Mouse (Mus musculus): ENCODE data around the gene Tmem145.
"Not testable (repeated sequence)": the region's sequence is repeated elsewhere in the genome, so short reads cannot be mapped to it uniquely, and the experiment has no call there.

Tmem145 gene

GRCm38 (mm10) chr7:25305956-25306613 is at the start of gene Tmem145:
Gene Tmem145 (plus strand): TSS chr7:25306106.
- ATAC-seq (ENCODE audit: low TSS enrichment) = peak; percentile 74; the same call in 1 of the 2 replicates

DNA sequence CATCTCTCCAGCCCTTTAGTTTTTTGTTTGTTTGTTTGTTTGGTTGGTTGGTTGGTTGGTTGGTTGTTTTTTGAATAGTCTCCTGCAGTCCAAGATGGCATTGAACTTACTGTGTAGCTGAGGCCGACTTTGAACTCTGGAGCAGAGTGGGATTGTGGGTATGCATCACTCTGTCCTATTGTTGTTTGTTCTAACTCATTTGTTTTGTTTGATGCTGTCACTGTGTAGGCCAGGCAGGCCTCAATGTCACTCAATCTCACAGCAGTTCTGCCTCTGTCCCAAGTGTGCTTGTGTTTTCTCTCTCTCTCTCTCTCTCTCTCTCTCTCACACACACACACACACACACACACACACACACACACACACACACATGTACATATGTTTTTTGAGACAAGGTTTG is 44.0 kb upstream of the Tmem145 start:
- ATAC-seq (ENCODE audit: low TSS enrichment) = no peak

GRCm38 (mm10) chr7:25263968-25264870 is 41.7 kb upstream of the Tmem145 start:
- no peak for ATAC-seq (ENCODE audit: low TSS enrichment)

DNA sequence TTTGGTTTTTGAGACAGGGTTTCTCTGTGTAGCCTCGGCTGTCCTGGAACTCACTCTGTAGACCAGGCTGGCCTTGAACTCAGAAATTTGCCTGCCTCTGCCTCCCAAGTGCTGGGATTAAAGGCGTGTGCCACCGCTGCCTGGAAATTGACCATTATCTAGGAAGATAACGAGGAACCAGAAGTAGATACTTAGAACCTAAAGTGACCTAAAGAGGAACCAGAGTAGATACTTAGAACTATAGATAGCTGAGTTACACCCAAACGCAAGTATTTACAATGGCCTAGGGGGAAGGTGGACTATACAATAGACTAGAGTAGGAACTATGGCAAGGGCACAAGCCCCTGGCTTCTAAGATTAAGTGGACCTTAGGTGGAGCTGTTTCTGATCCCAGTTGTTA is 40.2 kb upstream of the Tmem145 start:
- ATAC-seq (ENCODE audit: low TSS enrichment) = not testable (repeated sequence)

- no peak for ATAC-seq (ENCODE audit: low TSS enrichment)
These were observed 39.5 kb upstream of the Tmem145 start for GRCm38 (mm10) chr7:25266180-25266962.

GRCm38 (mm10) chr7:25267301-25267750 is 38.6 kb upstream of the Tmem145 start, which contains the start of gene Cic:
Gene Cic (plus strand): TSS chr7:25267704.
- peak; percentile 70 for ATAC-seq (ENCODE audit: low TSS enrichment)

DNA sequence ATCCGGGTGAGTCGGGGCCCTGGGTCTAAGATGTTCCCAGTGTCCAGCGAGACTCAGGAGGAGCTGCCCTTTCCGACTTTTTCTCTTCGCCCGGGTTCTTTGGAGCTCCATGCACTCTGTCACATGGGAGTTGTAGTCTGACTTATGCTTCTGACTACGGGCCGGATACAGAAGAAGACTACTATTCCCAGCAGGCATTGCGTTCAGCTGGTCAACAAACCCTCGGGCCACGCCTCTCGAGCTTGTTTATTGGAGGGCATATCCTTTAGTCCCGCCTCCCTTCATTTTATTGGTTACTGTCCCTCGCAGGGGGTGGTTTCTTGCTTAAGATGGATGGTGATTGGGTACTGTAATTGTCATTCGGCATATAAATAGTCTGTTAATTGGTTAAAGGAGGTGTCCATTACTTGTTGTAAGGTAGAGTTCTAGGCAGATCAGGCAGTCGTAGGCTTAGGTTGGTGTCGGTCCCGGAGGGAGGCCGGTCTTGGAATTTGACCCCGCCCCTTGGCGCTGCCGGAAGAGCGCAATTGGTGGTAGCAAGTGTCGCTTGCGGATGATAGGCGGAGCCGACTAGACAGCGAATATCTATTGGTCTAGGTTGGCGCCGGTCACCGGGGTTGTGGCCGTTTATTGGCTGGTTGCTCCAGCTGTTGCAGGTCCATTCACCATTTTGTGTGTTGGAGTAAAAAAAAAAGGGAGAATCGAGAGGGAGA is 38.0 kb upstream of the Tmem145 start:
- ATAC-seq (ENCODE audit: low TSS enrichment) = peak; percentile 83

- no peak for ATAC-seq (ENCODE audit: low TSS enrichment)
These were observed 37.3 kb upstream of the Tmem145 start for GRCm38 (mm10) chr7:25268588-25268987.

- no peak for ATAC-seq (ENCODE audit: low TSS enrichment)
These were observed 36.9 kb upstream of the Tmem145 start for GRCm38 (mm10) chr7:25269029-25269428.

- ATAC-seq (ENCODE audit: low TSS enrichment) = no peak
These were observed 36.2 kb upstream of the Tmem145 start for GRCm38 (mm10) chr7:25269545-25270271.

DNA sequence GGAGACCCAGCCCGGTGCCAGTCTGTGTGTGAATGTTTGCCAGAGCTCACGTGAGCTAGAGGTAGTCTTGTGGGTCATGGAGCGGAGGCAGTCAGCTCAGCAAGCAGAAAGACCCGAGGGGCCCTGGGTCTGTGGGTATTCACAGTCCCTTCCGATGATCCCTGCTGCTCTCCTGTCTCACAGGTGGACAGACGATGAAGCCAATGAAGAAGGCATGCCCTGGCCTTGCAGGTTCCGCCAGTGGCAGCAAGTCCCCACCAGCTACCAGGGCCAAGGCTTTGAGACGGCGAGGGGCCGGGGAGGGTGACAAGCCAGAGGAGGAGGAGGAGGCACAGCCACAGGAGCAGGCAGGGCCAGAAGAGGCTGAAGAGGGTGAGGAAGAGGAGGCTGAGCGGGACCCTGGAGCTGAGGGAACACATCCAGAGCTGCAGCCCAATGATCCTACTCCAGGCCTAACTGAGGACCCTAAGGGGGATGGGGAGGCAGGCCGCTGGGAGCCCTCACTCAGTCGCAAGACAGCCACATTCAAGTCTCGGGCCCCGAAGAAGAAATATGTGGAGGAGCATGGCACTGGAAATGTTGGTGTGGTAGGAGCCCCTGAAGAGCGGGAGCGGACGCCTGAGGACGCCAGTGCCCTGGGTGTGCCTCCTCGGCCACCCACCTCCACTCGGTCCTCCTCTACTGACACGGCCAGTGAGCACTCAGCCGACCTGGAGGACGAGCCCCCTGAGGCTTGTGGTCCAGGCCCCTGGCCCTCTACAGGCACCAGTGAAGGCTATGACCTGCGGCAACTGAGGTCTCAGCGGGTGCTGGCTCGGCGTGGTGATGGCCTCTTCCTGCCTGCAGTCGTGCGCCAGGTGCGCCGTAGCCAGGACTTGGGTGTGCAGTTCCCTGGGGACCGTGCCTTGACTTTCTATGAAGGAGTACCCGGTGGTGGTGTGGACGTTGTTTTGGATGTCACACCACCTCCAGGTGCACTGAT is 35.0 kb upstream of the Tmem145 start:
- no peak for ATAC-seq (ENCODE audit: low TSS enrichment)

GRCm38 (mm10) chr7:25271651-25272444 is 34.1 kb upstream of the Tmem145 start:
- no peak for ATAC-seq (ENCODE audit: low TSS enrichment)

- ATAC-seq (ENCODE audit: low TSS enrichment) = no peak
These were observed 33.3 kb upstream of the Tmem145 start for GRCm38 (mm10) chr7:25272445-25273258.

GRCm38 (mm10) chr7:25273259-25274241 is 32.4 kb upstream of the Tmem145 start:
- ATAC-seq (ENCODE audit: low TSS enrichment) = no peak

DNA sequence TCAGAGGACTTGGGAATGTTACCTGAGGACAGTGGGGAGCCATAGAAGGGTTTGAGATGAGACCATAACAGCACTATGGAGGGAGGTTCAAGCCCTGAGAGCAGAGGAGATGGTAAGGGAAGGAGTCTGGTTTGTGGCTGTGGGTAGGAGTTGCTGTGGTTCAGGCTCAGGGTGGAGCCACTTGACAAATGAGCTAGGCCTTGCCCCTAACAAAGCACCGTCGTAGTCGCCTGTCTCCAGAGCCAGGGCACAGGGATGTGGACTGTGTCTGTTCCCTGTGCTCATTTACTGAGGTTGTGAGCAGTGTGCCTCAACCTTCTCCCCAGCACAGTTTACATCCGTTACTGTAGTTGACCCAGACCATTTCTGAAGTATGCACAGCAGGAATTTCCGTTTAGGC is 31.3 kb upstream of the Tmem145 start:
- ATAC-seq (ENCODE audit: low TSS enrichment) = no peak

- no peak for ATAC-seq (ENCODE audit: low TSS enrichment)
These were observed 30.9 kb upstream of the Tmem145 start for GRCm38 (mm10) chr7:25274996-25275395.

Data from frontal cortex, adult (tissue).